Mouse (Mus musculus) cerebellum, adult 11 months (tissue): ENCODE measurements around the gene Nckipsd.

Experiments used
- DNase-seq: peaks from one replicate; pipeline ENCODE4 v3.0.0; 2022

Gene Nckipsd

DNA sequence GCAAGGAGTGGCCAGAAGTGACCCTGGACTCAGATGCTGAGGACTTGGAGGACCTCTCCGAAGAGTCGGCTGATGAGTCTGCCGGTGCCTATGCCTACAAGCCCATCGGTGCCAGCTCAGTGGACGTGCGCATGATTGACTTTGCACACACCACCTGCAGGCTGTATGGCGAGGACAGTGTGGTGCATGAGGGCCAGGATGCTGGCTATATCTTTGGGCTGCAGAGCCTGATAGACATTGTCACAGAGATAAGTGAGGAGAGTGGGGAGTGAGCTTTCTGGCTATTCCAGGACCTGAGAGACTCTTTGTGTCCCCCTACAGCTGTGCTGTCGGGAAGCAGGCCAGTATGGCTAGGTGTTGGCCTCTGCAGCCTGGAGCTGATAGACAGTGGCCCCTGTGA lies 2.4 kb upstream of the Nckipsd start:
- DNase-seq: no peak

DNA sequence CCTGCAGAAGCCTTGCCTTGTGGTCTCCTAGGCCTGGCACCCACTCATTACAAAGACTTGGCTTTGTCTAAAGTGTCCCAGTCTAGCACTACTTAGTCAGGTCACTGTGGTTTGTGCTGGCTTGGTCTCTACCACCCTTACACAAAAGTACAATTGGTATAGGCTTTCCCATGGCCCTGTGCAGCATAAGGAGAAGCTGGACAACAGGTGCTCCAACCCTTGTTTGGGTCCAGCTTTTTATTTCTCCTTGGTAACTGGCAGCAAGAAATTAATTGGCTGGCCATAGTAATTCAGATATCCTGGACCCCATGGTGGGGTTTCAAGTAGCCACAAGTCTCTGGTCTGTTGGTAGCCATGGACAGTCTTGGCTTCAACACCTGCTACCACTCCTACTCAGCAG lies 1.8 kb upstream of the Nckipsd start:
- DNase-seq: no peak

- peak; percentile 27 for DNase-seq
Measured at GRCm38 (mm10) chr9:108806831-108807230, 1.3 kb upstream of the Nckipsd start.

DNA sequence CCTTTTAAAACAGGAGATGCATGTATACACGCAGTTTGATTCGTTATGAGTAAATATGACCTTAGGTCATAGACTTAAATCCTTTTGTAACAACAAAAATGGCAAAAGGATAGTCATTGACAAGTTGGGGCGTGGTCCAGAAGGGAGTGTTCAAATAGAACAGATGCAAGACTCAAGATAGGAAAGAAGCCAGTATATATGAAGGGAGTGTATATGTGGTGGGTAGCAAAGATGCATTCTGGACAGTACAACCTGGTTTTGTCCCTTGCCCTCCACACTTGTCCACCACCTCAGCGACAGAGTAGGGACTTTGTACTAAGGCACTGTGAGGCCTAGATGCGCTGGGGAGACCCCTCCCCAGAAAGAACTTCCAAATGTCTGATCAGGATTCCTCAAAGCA lies 494 bp upstream of the Nckipsd start:
- DNase-seq: no peak

DNA sequence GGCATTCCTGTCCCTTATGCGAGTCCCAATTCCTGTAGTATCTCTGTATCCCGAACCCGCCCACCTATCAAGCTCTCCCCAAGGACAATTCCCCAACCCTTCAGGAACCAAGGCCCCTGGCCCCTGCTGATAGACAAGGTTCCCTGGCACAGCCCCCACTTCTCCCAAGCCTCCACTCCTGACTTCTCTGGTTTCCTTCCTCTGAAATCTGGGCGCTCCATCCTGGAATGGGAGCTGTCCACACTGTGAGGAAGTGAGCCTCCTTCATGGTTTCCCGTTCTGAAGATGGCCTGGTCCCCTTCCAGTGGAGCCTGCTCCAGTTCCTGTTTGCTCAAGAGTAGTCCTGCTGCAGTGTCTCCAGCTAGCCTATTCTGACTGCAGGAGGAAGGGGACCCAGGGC lies 1.0 kb downstream of the Nckipsd start:
- no peak for DNase-seq

- DNase-seq: no peak
Measured at GRCm38 (mm10) chr9:108809723-108810122, 1.6 kb downstream of the Nckipsd start.

DNA sequence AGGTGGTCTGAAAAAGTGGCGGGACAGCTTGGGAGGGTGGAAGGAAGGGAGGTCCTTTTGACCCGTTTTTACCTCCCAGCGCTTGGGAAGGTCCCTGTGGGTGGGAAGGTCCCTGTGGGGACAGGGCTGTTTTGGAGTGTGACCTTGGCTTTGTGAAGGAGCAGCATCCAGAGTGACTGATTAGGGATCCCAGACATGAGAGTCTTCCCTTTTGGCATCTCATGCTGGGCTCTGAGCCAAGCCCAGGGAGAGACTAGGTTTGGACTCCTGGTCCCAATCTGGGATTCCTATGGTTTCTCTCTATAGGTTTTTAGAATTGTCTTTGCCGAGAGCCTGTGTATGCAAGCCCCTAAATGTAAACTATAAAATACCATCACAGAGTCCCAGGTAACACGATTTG lies 2.3 kb downstream of the Nckipsd start:
- no peak for DNase-seq

- no peak for DNase-seq
Measured at GRCm38 (mm10) chr9:108815557-108815956, 7.4 kb downstream of the Nckipsd start.

GRCm38 (mm10) chr9:108819495-108819894 lies 11.3 kb downstream of the Nckipsd start:
- no peak for DNase-seq

DNA sequence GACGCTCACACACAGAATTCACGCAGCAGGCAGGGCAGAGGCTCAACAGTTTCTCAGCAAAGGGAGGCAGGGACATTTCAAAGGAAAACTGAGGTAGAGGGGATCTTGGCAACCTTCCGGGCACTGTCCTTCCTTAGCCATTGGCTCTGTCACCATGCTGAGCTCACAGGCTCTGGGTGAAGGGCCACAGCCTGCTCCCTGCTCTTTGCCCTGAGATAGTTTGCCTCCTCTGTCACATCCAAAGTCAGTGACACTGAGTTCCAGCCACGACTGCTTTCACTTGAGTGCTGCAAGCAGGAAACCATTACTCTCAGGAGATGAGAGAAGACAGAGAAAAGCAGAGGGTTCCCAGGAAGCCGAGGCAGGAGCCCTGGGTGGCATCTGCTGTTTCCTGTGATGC lies 11.9 kb downstream of the Nckipsd start:
- DNase-seq: no peak

DNA sequence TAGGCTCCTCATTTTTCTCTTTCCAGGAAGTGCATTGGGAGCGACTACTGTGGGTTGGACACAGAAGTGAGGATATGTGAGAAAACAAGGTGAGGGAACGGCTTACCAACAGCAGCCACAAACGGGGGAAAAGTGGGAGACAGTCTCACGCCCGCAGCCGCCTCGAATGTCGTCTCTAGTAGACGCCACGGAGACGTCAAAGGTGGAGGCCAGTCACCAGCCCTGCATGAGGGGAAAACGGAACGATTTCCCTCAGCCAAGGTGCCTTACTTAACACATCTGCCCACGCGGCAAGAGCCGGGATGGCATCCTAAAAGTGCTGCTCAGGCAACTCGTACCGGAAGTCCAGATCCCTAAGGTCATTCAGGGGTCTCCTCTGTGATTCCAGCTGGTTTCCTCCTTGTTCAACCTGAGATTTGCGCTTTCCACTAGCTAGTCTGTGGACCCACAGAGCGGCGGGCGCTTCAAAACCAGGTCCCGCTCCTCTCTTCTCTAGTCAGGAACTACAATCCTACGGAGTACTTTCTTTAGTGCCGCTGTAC lies 16.0 kb downstream of the Nckipsd start:
- no peak for DNase-seq

GRCm38 (mm10) chr9:108824755-108825413 lies 16.7 kb downstream of the Nckipsd start:
- DNase-seq: peak; percentile 98

DNA sequence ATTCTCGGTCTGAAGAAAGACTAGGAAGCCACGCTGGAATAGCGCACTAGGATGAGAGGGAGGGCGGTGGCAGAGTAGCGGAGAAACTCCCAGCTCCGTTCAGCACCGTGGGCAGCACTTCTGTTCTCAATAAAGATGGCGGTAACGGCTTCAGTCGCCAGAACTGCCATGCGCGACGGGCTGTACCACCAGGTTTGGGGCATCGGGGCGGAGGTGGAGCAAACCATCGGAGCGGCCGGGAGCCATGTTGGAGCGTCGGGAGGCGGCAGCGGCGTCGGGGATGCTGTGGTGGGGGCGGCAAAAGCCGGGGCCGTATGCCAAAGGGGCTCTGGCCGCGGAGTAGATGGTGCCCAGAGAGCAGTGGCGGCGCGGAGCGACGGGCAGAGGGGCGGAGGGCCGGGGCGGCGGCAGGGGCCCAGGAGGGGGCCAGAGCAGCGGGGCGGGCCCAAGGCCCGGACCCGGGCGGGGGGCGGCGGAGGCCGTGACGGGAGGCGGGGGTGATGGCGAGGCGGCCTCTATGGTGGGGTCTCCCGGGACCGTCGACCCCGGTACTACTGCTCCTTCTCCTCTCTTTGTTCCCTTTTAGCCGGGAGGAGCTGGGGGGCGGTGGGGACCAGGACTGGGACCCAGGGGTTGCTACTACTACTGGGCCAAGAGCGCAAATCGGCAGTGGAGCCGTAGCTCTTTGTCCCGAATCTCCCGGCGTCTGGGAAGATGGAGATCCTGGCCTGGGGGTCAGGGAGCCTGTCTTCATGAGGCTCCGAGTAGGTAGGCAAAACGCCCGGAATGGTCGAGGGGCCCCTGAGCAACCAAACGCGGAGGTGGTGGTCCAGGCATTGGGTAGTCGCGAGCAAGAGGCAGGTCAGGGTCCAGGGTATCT lies 17.9 kb downstream of the Nckipsd start, which contains the start of gene Celsr3:
TSS of gene Celsr3 (plus strand) at position 501 of the 880 bp plus-strand sequence.
- peak; percentile 92 for DNase-seq

DNA sequence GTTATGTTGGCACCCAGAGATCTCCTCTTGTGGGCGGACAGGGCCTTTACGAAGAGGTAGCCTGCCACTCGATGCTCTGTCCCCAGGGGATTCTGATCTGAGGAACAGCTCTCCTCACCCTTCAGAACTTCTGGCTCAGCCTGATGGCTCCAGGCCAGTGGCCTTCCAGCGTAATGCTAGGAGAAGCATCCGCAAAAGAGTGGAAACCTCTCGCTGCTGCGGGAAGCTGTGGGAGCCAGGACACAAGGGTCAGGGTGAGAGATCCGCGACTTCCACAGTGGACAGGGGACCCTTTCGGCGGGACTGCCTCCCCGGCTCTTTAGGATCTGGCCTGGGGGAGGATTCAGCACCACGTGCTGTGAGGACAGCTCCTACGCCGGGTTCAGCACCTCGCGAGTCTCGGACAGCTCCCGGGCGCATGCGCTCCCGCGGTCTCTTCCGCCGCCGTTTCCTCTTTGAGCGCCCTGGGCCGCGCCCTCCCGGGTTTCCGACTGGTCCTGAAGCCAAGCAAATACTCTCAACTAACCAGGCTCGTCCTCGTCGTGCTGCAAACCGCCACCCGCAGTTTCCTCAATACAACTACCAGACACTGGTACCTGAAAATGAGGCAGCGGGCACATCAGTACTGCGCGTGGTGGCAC lies 18.7 kb downstream of the Nckipsd start:
- DNase-seq: peak; percentile 77

DNA sequence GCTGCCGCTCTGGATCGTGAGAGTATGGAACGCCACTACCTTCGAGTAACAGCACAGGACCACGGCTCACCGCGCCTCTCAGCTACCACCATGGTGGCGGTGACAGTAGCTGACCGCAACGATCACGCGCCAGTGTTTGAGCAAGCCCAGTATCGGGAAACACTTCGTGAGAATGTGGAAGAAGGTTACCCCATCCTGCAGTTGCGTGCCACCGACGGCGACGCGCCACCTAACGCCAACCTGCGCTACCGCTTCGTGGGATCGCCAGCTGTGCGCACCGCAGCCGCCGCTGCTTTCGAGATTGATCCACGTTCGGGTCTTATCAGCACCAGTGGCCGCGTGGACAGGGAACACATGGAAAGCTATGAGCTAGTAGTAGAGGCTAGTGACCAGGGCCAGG lies 19.3 kb downstream of the Nckipsd start:
- DNase-seq: no peak

GRCm38 (mm10) chr9:108827906-108828305 lies 19.7 kb downstream of the Nckipsd start:
- DNase-seq: no peak

GRCm38 (mm10) chr9:108831637-108832036 lies 23.5 kb downstream of the Nckipsd start:
- DNase-seq: no peak

DNA sequence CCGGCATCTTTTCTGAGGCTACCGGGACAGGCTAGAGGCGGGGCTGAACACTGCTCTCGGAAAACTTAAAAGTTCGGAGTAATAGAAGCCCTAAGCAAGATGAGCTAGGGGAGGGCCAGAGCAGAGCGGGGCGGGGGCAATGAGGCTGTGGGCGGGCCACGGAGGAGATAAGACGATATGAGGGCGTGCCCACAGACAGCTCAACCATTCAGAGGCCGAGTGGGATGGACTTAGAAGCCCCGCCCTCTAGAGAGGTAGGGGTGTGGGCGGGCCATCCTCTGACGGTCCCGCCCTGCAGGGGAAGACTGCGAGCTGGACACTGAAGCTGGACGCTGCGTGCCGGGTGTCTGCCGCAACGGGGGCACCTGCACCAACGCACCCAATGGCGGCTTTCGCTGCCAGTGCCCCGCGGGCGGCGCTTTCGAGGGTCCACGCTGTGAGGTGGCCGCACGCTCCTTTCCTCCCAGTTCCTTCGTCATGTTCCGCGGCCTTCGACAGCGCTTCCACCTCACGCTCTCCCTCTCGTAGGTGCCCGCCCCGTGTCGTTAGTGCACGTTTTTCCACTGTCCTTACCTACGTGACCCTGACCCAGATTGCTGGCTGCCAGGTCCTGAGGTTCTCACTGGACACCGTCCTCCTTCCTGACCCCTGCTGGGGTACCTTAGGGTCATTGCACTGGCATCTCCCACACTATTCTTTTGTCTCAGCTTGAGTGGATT lies 24.4 kb downstream of the Nckipsd start:
- DNase-seq: peak; percentile 76

- DNase-seq: peak; percentile 78
Measured at GRCm38 (mm10) chr9:108842989-108843388, 34.8 kb downstream of the Nckipsd start.

DNA sequence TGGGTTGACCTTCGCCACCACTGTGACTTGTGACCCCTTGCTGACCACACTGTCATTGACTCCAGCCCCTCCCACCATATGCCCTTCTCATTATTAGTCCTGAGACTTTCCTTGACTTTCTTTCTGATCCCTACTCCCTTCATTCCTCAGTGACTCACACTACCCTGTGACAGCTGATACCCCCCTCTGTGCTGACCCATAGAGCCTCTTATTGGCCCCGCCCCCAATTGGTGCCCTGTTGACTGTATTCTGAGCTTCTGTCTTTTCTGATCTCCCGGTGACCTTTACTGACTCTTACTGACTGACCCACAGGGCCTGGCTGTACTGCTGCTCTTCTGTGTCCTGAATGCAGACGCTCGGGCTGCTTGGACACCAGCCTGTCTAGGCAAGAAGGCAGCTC lies 37.2 kb downstream of the Nckipsd start:
- no peak for DNase-seq

DNA sequence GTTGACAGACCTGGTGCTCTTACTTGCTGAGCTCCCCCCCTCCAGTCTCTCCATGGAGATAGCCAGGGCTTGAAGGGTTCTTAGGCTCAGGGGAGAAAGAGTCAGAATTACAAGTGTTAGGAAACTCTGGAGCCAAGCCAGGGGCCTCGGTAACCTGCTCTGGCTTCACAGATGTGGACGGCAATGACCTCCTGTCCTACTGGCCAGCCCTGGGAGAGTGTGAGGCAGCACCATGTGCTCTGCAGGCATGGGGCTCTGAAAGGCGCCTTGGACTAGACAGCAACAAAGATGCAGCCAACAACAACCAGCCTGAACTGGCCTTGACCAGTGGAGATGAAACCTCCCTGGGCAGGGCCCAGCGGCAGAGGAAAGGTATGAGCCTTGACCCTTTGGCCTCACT lies 39.2 kb downstream of the Nckipsd start:
- no peak for DNase-seq

DNA sequence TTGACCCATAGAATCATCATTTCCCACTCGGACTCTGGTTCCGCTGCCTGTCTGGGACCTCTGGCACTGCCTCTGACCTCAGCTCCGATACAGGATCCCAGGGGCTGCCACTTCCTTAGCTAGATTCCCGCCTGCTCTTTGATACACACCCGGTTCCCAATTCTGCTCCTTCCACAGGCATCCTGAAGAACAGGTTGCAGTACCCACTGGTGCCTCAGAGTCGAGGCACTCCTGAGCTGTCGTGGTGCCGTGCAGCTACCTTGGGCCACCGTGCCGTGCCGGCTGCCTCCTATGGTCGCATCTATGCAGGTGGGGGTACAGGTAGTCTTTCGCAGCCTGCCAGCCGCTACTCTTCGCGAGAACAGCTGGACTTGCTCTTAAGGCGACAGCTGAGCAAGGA lies 40.3 kb downstream of the Nckipsd start:
- no peak for DNase-seq

- no peak for DNase-seq
Measured at GRCm38 (mm10) chr9:108852976-108853375, 44.8 kb downstream of the Nckipsd start, which contains the start of gene Slc26a6. Slc26a6 (plus strand) TSS chr9:108853283.
